Mouse (Mus musculus) CD4-positive naive resting alpha-beta T cell, adult 57 days (primary cell): ENCODE measurements around the gene Rcor1. TPM values are rescaled to one million over a fixed set of nuclear protein-coding genes. Genes with fewer than 3 reads are reported as not detected.

Experiments used
- total RNA-seq: library from RNA; stranded (reverse); gene quantifications from one replicate; pipeline ENCODE4 v1.2.4, GENCODE M21; 2023

Rcor1 gene
- total RNA-seq = 51.1 TPM

GRCm38 (mm10) chr12:111038976-111039612, at the start of gene Rcor1:
Gene Rcor1, plus strand, starts transcription at chr12:111039351.

Other genes starting within 250 kb of the Rcor1 start
- not detected for gene Mok, start 198.4 kb upstream of the Rcor1 start, total RNA-seq
- 2.8 TPM for gene Zfp839, start 189.1 kb upstream of the Rcor1 start, total RNA-seq
- 29.8 TPM for gene Cinp, start 150.2 kb upstream of the Rcor1 start, total RNA-seq
- 7.3 TPM for gene Tecpr2, start 150.1 kb upstream of the Rcor1 start, total RNA-seq
- 7.0 TPM for gene Ankrd9, start 60.3 kb upstream of the Rcor1 start, total RNA-seq
- gene Traf3, start 127.0 kb downstream of the Rcor1 start, total RNA-seq = 52.1 TPM
- gene 4930595D18Rik, start 145.1 kb downstream of the Rcor1 start, total RNA-seq = not detected
- gene Amn, start 231.7 kb downstream of the Rcor1 start, total RNA-seq = 2.1 TPM